In genomic region chr11:87126824-87127816, GRCm38 (mm10) we compare ENCODE assay signal across 8 mouse cellular contexts. TPM values are rescaled to one million over a fixed set of nuclear protein-coding genes. Genes with fewer than 3 reads are reported as not detected.
A peak's percentile ranks its signal among the peaks of the same experiment; 100 is the strongest.
DNase-seq lines count a peak whose midpoint lies in the region; ATAC-seq lines count a peak whose summit lies in the region.

Trim37 (plus strand) TSS chr11:87127077.

- peak within 1 kb of the TSS; percentile 84 for H3K9ac ChIP-seq in forebrain, embryonic 14.5 days (ENCODE audit: low read length)
- peak within 1 kb of the TSS; percentile 93 for H3K9ac ChIP-seq in neural tube, embryonic 15.5 days (replicated peaks)

- intact Hi-C loops in heart, postnatal 14 days (cut with DNase I) = no loop called here

- WGBS in forebrain, embryonic 14.5 days = under 1% methylated on average over 95 of the region's 105 CpGs
- under 1% methylated on average over 101 of the region's 105 CpGs for WGBS in neural tube, embryonic 15.5 days

- H3K4me1 ChIP-seq in forebrain, embryonic 14.5 days (ENCODE audit: control insufficient read depth, insufficient read depth, low read length) = peaks cover 13% of the 10 kb centered on the region
- H3K4me1 ChIP-seq in neural tube, embryonic 15.5 days = peaks cover 20% of the 10 kb centered on the region

- peak; percentile 95 for ATAC-seq in forebrain, embryonic 14.5 days
- peak; percentile 95 for ATAC-seq in neural tube, embryonic 15.5 days (ENCODE audit: low FRiP score)

- H3K27ac ChIP-seq in forebrain, embryonic 14.5 days (ENCODE audit: low read depth, low read length) = peak within 1 kb of the TSS; percentile 89
- H3K27ac ChIP-seq in neural tube, embryonic 15.5 days (replicated peaks) = peak within 1 kb of the TSS; percentile 92

- H3K4me3 ChIP-seq in forebrain, embryonic 14.5 days (ENCODE audit: low read depth, low read length) = peak within 1 kb of the TSS; percentile 92
- peak within 1 kb of the TSS; percentile 95 for H3K4me3 ChIP-seq in neural tube, embryonic 15.5 days (replicated peaks)

- H3K36me3 ChIP-seq in forebrain, embryonic 14.5 days (ENCODE audit: control insufficient read depth, insufficient read depth, low read length) = peaks cover 40% of the 10 kb centered on the region
- peaks cover 27% of the 10 kb centered on the region for H3K36me3 ChIP-seq in neural tube, embryonic 15.5 days

- peak within 1 kb of the TSS; percentile 68 for H3K4me2 ChIP-seq in forebrain, embryonic 14.5 days (ENCODE audit: low read length)
- peak within 1 kb of the TSS; percentile 66 for H3K4me2 ChIP-seq in neural tube, embryonic 15.5 days

- H3K27me3 ChIP-seq in forebrain, embryonic 14.5 days (replicated peaks; ENCODE audit: control insufficient read depth, insufficient read depth, low read length) = no peaks in the 10 kb centered on the region
- H3K27me3 ChIP-seq in neural tube, embryonic 15.5 days (replicated peaks) = no peaks in the 10 kb centered on the region

- H3K9me3 ChIP-seq in forebrain, embryonic 14.5 days (replicated peaks; ENCODE audit: control insufficient read depth, low read length) = no peaks in the 10 kb centered on the region
- no peaks in the 10 kb centered on the region for H3K9me3 ChIP-seq in neural tube, embryonic 15.5 days (replicated peaks)

- peak; percentile 93 for DNase-seq in ES-CJ7 (ENCODE audit: low read depth, low spot score)
- DNase-seq in cerebellum, adult 11 months = peak; percentile 85
- peak; percentile 97 for DNase-seq in forebrain, embryonic 14.5 days (ENCODE audit: low spot score)
- DNase-seq in heart, postnatal 14 days = peak; percentile 87 to 89
- DNase-seq in layer of hippocampus, adult 11-12 months (ENCODE audit: low spot score) = peak; percentile 87
- DNase-seq in lung, adult 18-20 months = peak; percentile 89 to 93
- DNase-seq in testis, postnatal 14 days (ENCODE audit: low spot score) = peak; percentile 90

RNA-seq across cellular contexts. Expression of gene Trim37, which starts in this region (rescaled TPM):
- 88.1 and 89.7 TPM in 2 replicates for polyA plus RNA-seq in forebrain, embryonic 14.5 days (2014; fragmentation: Nextera tagmentation; extraction: Ambion mirVana)
- total RNA-seq in heart, postnatal 14 days (2021) = 1 to 10 TPM; 6.1 to 9.2 TPM
- 71.4 and 79.3 TPM in 2 replicates for polyA plus RNA-seq in neural tube, embryonic 15.5 days (2015; fragmentation: Nextera tagmentation; extraction: Ambion mirVana)

Comparison
In these comparisons a context has a peak if more than half of its experiments do, and no peak if none do; other contexts are left out.
1. Peak in every context shown above with its lines: DNase-seq, ATAC-seq, H3K4me3 ChIP-seq and H3K27ac ChIP-seq.